Mouse (Mus musculus) olfactory bulb, adult 2 months (tissue): ENCODE data around the gene Cdh13.

Experiments used
- CTCF ChIP-seq: fragments of 200-500 bp; IDR thresholded peaks from 2 replicates; pipeline ENCODE4 v1.5.1; 2012; ENCODE audit warnings: low read depth, mild to moderate bottlenecking, low read length, moderate library complexity; ENCODE audit not compliant: insufficient read depth
- POLR2A ChIP-seq: fragments of 200-500 bp; IDR thresholded peaks from 2 replicates; pipeline ENCODE4 v1.6.1; 2012; ENCODE audit warnings: mild to moderate bottlenecking, low read depth, low read length, moderate library complexity; ENCODE audit not compliant: insufficient read depth

DNA sequence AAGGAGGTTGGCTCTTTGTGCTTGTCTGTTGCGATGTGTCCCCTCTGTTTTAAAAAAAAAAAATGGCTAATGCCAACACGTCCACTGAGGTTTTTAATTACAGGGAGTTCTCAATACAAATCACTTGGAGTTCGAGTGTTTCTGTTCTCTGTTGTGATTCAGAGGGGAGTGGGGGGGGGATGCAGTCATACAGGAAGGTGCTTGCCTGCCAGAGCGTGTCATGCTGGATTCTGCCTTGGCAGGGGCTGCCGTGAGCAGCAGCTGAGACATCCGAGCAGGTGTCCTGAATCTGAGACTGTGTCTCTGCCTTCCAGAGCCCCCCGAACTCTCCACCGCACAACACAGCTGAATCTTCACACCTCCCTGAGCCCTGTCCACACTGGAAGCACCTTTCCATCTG lies 318.5 kb downstream of the Cdh13 start:
- TF ChIP-seq POLR2A: no peak
- TF ChIP-seq CTCF: no peak
